Mouse (Mus musculus) ES-Bruce4 (cell line): ENCODE data around the gene Bcl2.

Source experiments
- CTCF ChIP-seq: IDR thresholded peaks from one replicate; pipeline ENCODE4 v1.8.1; 2011; ENCODE audit warnings: low read depth, low read length
- EP300 ChIP-seq: IDR thresholded peaks from 2 replicates; pipeline ENCODE4 v1.6.1; 2011; ENCODE audit warnings: low read depth, low read length; ENCODE audit not compliant: insufficient read depth
- POLR2A ChIP-seq: IDR thresholded peaks from one replicate; pipeline ENCODE4 v1.8.1; 2011; ENCODE audit warnings: low read length; ENCODE audit not compliant: insufficient read depth

- TF ChIP-seq CTCF = no peak
- no peak for TF ChIP-seq POLR2A
- no peak for TF ChIP-seq EP300
These were observed 95.3 kb downstream of the Bcl2 start for GRCm38 (mm10) chr1:106618814-106619213.
